Mouse (Mus musculus) heart, postnatal 0 days (tissue): ENCODE results near the gene Fcho2.

Experiments
- CTCF ChIP-seq: IDR thresholded peaks from 2 replicates; pipeline ENCODE4 v1.5.1; 2016; ENCODE audit warnings: antibody characterized with exemption, control low read depth, low read depth
- EP300 ChIP-seq: IDR thresholded peaks from 2 replicates; pipeline ENCODE4 v1.6.1; 2016; ENCODE audit warnings: antibody characterized with exemption, low read depth

GRCm38 (mm10) chr13:98695546-98695945, 119.7 kb downstream of the Fcho2 start:
- TF ChIP-seq EP300 (peak; percentile 67; the same call in 1 of the 2 replicates), CTCF (no peak)
